Mouse (Mus musculus): Measurements from ENCODE around the gene Srgn.

DNA sequence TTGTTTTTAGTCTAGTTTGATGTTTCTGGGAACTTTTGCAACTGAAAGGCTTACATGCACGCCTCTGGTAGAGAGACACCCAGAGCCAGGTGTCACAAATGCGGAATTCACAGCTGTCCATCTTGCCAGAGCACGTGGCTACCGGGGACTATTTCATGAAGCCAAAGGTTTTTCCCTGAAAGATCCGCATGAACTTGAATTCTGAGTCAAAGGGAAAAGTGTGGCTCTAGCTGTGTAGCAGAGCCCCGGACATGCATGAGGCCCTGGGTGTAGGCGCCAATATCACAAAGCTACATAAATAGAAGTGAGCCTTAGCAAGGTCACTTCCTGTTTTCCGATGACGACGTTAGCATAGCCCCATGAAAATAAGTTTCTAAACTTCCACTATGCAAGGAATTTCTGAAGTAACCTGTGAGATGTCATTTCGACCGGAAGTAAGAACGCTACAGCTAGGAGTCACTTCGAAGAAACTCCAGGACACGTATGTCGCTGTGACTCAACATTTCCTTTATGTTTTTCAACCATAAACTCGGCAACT lies 21.2 kb downstream of the Srgn start:
- TF ChIP-seq MAX (IDR thresholded peaks at IDR 0.05) (no peak), CTCF (IDR thresholded peaks at IDR 0.05; ENCODE audit: control insufficient read depth, insufficient read depth, insufficient read length) (no peak), FOSL1 (IDR thresholded peaks at IDR 0.05; ENCODE audit: insufficient read depth, low read length, poor library complexity, severe bottlenecking) (no peak)
